Mouse (Mus musculus) heart, postnatal 4 days (tissue): ENCODE data around the gene Tbc1d2b. TPM values are rescaled to one million over a fixed set of nuclear protein-coding genes. Genes with fewer than 3 reads are reported as not detected.
A peak's percentile ranks its signal among the peaks of the same experiment; 100 is the strongest.

Experiments used
- DNase-seq: peaks from one replicate; pipeline ENCODE4 v3.0.0; 2021
- total RNA-seq, 2 experiments: library from RNA; stranded (reverse); gene quantifications; 2 replicates each; pipeline ENCODE4 v1.2.3; 2021

Gene Tbc1d2b
- total RNA-seq, 2 experiments from 2014 or later, result 14.4 to 18.1 TPM

GRCm38 (mm10) chr9:90242291-90242690, 28.3 kb downstream of the Tbc1d2b start:
- no peak for DNase-seq

GRCm38 (mm10) chr9:90241618-90242017, 29.0 kb downstream of the Tbc1d2b start:
- DNase-seq, result no peak

GRCm38 (mm10) chr9:90241041-90241440, 29.6 kb downstream of the Tbc1d2b start:
- DNase-seq, result no peak

- DNase-seq, result no peak
Measured at GRCm38 (mm10) chr9:90240560-90240959, 30.0 kb downstream of the Tbc1d2b start.

GRCm38 (mm10) chr9:90237232-90238062, 33.2 kb downstream of the Tbc1d2b start:
- no peak for DNase-seq

GRCm38 (mm10) chr9:90236817-90237216, 33.8 kb downstream of the Tbc1d2b start:
- DNase-seq, result no peak

- no peak for DNase-seq
Measured at GRCm38 (mm10) chr9:90235258-90235882, 35.2 kb downstream of the Tbc1d2b start.

GRCm38 (mm10) chr9:90234786-90235185, 35.8 kb downstream of the Tbc1d2b start:
- DNase-seq, result no peak

GRCm38 (mm10) chr9:90233906-90234419, 36.6 kb downstream of the Tbc1d2b start:
- no peak for DNase-seq

GRCm38 (mm10) chr9:90232781-90233690, 37.6 kb downstream of the Tbc1d2b start:
- no peak for DNase-seq

GRCm38 (mm10) chr9:90227171-90227570, 43.4 kb downstream of the Tbc1d2b start:
- peak; percentile 38 for DNase-seq

GRCm38 (mm10) chr9:90226742-90227096, 43.9 kb downstream of the Tbc1d2b start:
- no peak for DNase-seq

- DNase-seq, result peak; percentile 50
Measured at GRCm38 (mm10) chr9:90226081-90226741, 44.4 kb downstream of the Tbc1d2b start.

- DNase-seq, result no peak
Measured at GRCm38 (mm10) chr9:90222275-90222674, 48.3 kb downstream of the Tbc1d2b start.

- DNase-seq, result no peak
Measured at GRCm38 (mm10) chr9:90217501-90217900, 53.1 kb downstream of the Tbc1d2b start.

- no peak for DNase-seq
Measured at GRCm38 (mm10) chr9:90216259-90217001, 54.2 kb downstream of the Tbc1d2b start.

- no peak for DNase-seq
Measured at GRCm38 (mm10) chr9:90213127-90213526, 57.5 kb downstream of the Tbc1d2b start.

- no peak for DNase-seq
Measured at GRCm38 (mm10) chr9:90208655-90209054, 61.9 kb downstream of the Tbc1d2b start.

GRCm38 (mm10) chr9:90207808-90208207, 62.8 kb downstream of the Tbc1d2b start:
- no peak for DNase-seq

- DNase-seq, result peak; percentile 93
Measured at GRCm38 (mm10) chr9:90206500-90206899, 64.1 kb downstream of the Tbc1d2b start.

- DNase-seq, result no peak
Measured at GRCm38 (mm10) chr9:90204396-90204915, 66.1 kb downstream of the Tbc1d2b start.
